Mouse (Mus musculus) small intestine, adult 2 months (tissue): ENCODE measurements around the gene Ms4a4d. TPM values are rescaled to one million over a fixed set of nuclear protein-coding genes. Genes with fewer than 3 reads are reported as not detected.
"Not testable (repeated sequence)": the region's sequence is repeated elsewhere in the genome, so short reads cannot be mapped to it uniquely, and the experiment has no call there.

Source experiments
- H3K27ac ChIP-seq: fragments of 200-500 bp; 2 replicates; pipeline ENCODE4 v1.5.1; 2012; ENCODE audit warnings: low read depth, low read length, control low read depth, inconsistent platforms; ENCODE audit not compliant: insufficient read depth
- H3K27me3 ChIP-seq: fragments of 200-500 bp; 2 replicates; pipeline ENCODE4 v1.6.1; 2012; ENCODE audit warnings: mild to moderate bottlenecking, moderate library complexity, low read length, inconsistent platforms; ENCODE audit not compliant: control insufficient read depth, insufficient read depth
- H3K36me3 ChIP-seq: fragments of 200-500 bp; 2 replicates; pipeline ENCODE4 v1.6.1; 2012; ENCODE audit warnings: mild to moderate bottlenecking, low read length, control low read depth, inconsistent platforms; ENCODE audit not compliant: control insufficient read depth, insufficient read depth
- H3K4me1 ChIP-seq: fragments of 200-500 bp; 2 replicates; pipeline ENCODE4 v1.6.1; 2012; ENCODE audit warnings: low read length, inconsistent platforms, mixed read lengths; ENCODE audit not compliant: control insufficient read depth, insufficient read depth, insufficient read length
- H3K4me3 ChIP-seq: fragments of 200-500 bp; 2 replicates; pipeline ENCODE4 v1.5.1; 2012; ENCODE audit warnings: low read depth, mild to moderate bottlenecking, control low read depth, inconsistent platforms, low read length, moderate library complexity
- CTCF ChIP-seq: fragments of 200-500 bp; IDR thresholded peaks from 2 replicates; pipeline ENCODE4 v1.5.1; 2012; ENCODE audit warnings: low read depth, mild to moderate bottlenecking, control low read depth, inconsistent platforms, low read length, moderate library complexity, mixed read lengths; ENCODE audit not compliant: insufficient replicate concordance, insufficient read length; ENCODE audit errors: extremely low read depth
- POLR2A ChIP-seq: fragments of 200-500 bp; IDR thresholded peaks from 2 replicates; pipeline ENCODE4 v1.6.1; 2012; ENCODE audit warnings: low read depth, mild to moderate bottlenecking, control low read depth, inconsistent platforms, low read length, moderate library complexity
- whole genome bisulfite sequencing: fragments of 180-500 bp; shearing (Covaris S2); methylation state at CpG from one replicate; pipeline ENCODE4 v1.1.7; 2018; 5-methylcytosine and 5-hydroxymethylcytosine counted together
- polyA plus RNA-seq: library from polyadenylated mRNA; depleted of rRNA; stranded (reverse); fragments of >200 nt; gene quantifications from 2 replicates; pipeline ENCODE4 v1.2.3, GENCODE M21; 2012

Gene Ms4a4d
- polyA plus RNA-seq, 1 experiment, result 6.6 TPM

DNA sequence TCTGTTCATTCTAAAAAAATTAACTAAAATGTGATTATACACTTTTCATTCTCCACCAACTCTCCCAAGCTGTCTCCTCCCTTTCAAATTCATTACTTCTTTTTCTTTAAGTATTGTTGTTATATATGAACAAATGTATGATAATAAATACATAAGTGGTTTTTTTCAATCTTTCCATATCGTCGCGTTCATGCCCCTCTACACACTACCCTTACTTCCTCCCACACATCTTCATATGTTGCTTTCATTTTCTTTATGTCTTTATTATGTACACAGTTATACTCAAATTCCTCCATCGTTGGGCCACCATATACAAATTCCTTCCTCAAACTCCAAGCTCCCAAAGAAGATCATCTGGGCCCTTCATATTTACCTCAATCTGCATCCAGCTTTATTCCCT lies 35.3 kb upstream of the Ms4a4d start:
- Histone ChIP-seq H3K4me3 (no peak overlapping the region), H3K27me3 (no peaks in the 10 kb centered on the region), H3K36me3 (no peaks in the 10 kb centered on the region), H3K27ac (no peak overlapping the region), H3K4me1 (no peaks in the 10 kb centered on the region)
- no peak for TF ChIP-seq CTCF
- no peak for TF ChIP-seq POLR2A
- WGBS, result 80% methylated on average over 4 of the region's 4 CpGs

- TF ChIP-seq CTCF (no peak), POLR2A (no peak)
- WGBS, result 72% methylated on average over 1 of the region's 1 CpGs
- no peaks in the 10 kb centered on the region for H3K36me3 ChIP-seq
- H3K27me3 ChIP-seq, result no peaks in the 10 kb centered on the region
- no peaks in the 10 kb centered on the region for H3K4me1 ChIP-seq
- H3K27ac ChIP-seq, result no peak overlapping the region
- no peak overlapping the region for H3K4me3 ChIP-seq
Measured at GRCm38 (mm10) chr19:11504857-11505256, 31.7 kb upstream of the Ms4a4d start.

- H3K27me3 ChIP-seq, result no peaks in the 10 kb centered on the region
- H3K4me3 ChIP-seq, result no peak overlapping the region
- peak overlapping the region; percentile 26; the same call in 1 of the 2 replicates for H3K27ac ChIP-seq
- 0 out of 2 replicates have a peak, but pooled peaks cover 3% of the 10 kb centered on the region for H3K4me1 ChIP-seq
- 39% methylated on average over 1 of the region's 1 CpGs for WGBS
- H3K36me3 ChIP-seq, result no peaks in the 10 kb centered on the region
- TF ChIP-seq CTCF, result no peak
- no peak for TF ChIP-seq POLR2A
Measured at GRCm38 (mm10) chr19:11513458-11513857, 23.1 kb upstream of the Ms4a4d start.

- H3K27me3 ChIP-seq, result no peaks in the 10 kb centered on the region
- TF ChIP-seq CTCF (no peak), POLR2A (no peak)
Measured at GRCm38 (mm10) chr19:11516246-11516645, 20.4 kb upstream of the Ms4a4d start, which contains the start of gene Ms4a6b. Gene Ms4a6b (plus strand): TSS chr19:11516512.

GRCm38 (mm10) chr19:11516845-11517244 lies 19.8 kb upstream of the Ms4a4d start:
- WGBS, result 26% methylated on average over 4 of the region's 4 CpGs
- H3K27ac ChIP-seq, result no peak overlapping the region; the same call in 1 of the 2 replicates
- H3K36me3 ChIP-seq, result no peaks in the 10 kb centered on the region
- H3K4me1 ChIP-seq, result 0 out of 2 replicates have a peak, but pooled peaks cover 3% of the 10 kb centered on the region
- TF ChIP-seq CTCF (no peak), POLR2A (no peak)
- no peak overlapping the region for H3K4me3 ChIP-seq
- no peaks in the 10 kb centered on the region for H3K27me3 ChIP-seq

More at GRCm38 (mm10) chr19:11516246-11516645, 20.4 kb upstream of the Ms4a4d start, which contains the start of gene Ms4a6b:
- no peaks in the 10 kb centered on the region for H3K36me3 ChIP-seq
- no peak within 1 kb of the TSS for H3K4me3 ChIP-seq
- no peak within 1 kb of the TSS; the same call in 1 of the 2 replicates for H3K27ac ChIP-seq
- H3K4me1 ChIP-seq, result 0 out of 2 replicates have a peak, but pooled peaks cover 3% of the 10 kb centered on the region

GRCm38 (mm10) chr19:11517373-11517772 lies 19.2 kb upstream of the Ms4a4d start:
- WGBS, result 35% methylated on average over 1 of the region's 1 CpGs
- H3K27ac ChIP-seq, H3K4me1 ChIP-seq, H3K27me3 ChIP-seq, H3K36me3 ChIP-seq, H3K4me3 ChIP-seq: not testable (repeated sequence)

GRCm38 (mm10) chr19:11518356-11518755 lies 18.2 kb upstream of the Ms4a4d start:
- WGBS, result 74% methylated on average over 2 of the region's 2 CpGs
- Histone ChIP-seq H3K4me3 (peak overlapping the region; percentile 38), H3K27ac (0 out of 2 replicates have a peak overlapping the region, but pooled peaks have one; percentile 2)

GRCm38 (mm10) chr19:11520146-11520545 lies 16.5 kb upstream of the Ms4a4d start:
- TF ChIP-seq CTCF (no peak), POLR2A (no peak)
- Histone ChIP-seq H3K27ac (no peak overlapping the region), H3K27me3 (no peaks in the 10 kb centered on the region), H3K4me1 (0 out of 2 replicates have a peak, but pooled peaks cover 3% of the 10 kb centered on the region), H3K36me3 (no peaks in the 10 kb centered on the region), H3K4me3 (no peak overlapping the region; the same call in 1 of the 2 replicates)
- WGBS, result 86% methylated on average over 3 of the region's 3 CpGs

More at GRCm38 (mm10) chr19:11518356-11518755, 18.2 kb upstream of the Ms4a4d start:
- not testable (repeated sequence) for H3K27me3 ChIP-seq, H3K4me1 ChIP-seq, H3K36me3 ChIP-seq
